In the genomic region with DNA sequence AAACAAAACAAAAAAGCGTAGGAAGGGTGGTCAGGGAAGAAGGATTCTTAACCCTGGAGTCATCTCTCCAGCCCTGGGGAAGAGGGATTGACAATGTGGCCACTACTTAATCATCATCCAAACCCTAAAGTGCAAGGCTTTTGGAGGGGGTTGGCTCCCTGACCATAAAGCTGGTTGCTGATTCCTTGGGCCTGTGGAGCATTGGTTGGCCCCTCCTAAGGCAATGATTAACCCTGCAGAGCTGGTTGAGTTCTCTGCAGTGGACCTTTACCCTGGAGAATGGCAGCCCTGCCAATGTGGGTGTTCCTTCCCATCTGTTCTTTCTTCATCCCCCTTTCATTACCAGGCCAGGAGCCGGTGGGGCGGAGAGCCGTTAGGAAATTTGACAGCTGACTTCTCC, we compare ENCODE assay signal across 13 mouse cellular contexts.
A peak's percentile ranks its signal among the peaks of the same experiment; 100 is the strongest.
DNase-seq lines count a peak whose midpoint lies in the region; ATAC-seq lines count a peak whose summit lies in the region.
"Had no signal": no experiment of that assay in that cellular context is flagged by ENCODE, and none has a peak within 500 bp of the region (broad histone marks: within the 10 kb centered on the region; RNA-seq: fewer than 3 reads in every experiment).

No protein-coding gene starts in this region.

- peak overlapping the region; percentile 19; the same call in 1 of the 2 replicates for H3K27ac ChIP-seq in forebrain, embryonic 12.5 days
- H3K27ac ChIP-seq in forebrain, embryonic 11.5 days (ENCODE audit: low read depth, low read length): no peak overlapping the region
- H3K27ac ChIP-seq in forebrain, embryonic 15.5 days (replicated peaks): no peak overlapping the region
- peak overlapping the region; percentile 81 for H3K27ac ChIP-seq in kidney, embryonic 15.5 days
- H3K27ac ChIP-seq in liver, embryonic 16.5 days (ENCODE audit: low read length): peak overlapping the region; percentile 76
- H3K27ac ChIP-seq: limb, embryonic 15.5 days; neural tube, embryonic 12.5 days had no signal

- WGBS in forebrain, embryonic 12.5 days: 71% methylated on average over 4 of the region's 4 CpGs
- 80% methylated on average over 4 of the region's 4 CpGs for WGBS in forebrain, embryonic 11.5 days
- WGBS in forebrain, embryonic 15.5 days: 52% methylated on average over 4 of the region's 4 CpGs
- 53% methylated on average over 4 of the region's 4 CpGs for WGBS in kidney, embryonic 15.5 days
- 74% methylated on average over 4 of the region's 4 CpGs for WGBS in liver, embryonic 16.5 days (ENCODE audit: insufficient replicate concordance)

- H3K9ac ChIP-seq in forebrain, embryonic 12.5 days: no peak overlapping the region
- no peak overlapping the region for H3K9ac ChIP-seq in forebrain, embryonic 11.5 days (ENCODE audit: low read length)
- H3K9ac ChIP-seq in forebrain, embryonic 15.5 days (replicated peaks): no peak overlapping the region
- H3K9ac ChIP-seq in kidney, embryonic 15.5 days: no peak overlapping the region
- H3K9ac ChIP-seq in liver, embryonic 16.5 days (ENCODE audit: low read depth, low read length): no peak overlapping the region; the same call in 1 of the 2 replicates
- H3K9ac ChIP-seq: limb, embryonic 15.5 days; neural tube, embryonic 12.5 days had no signal

- no peaks in the 10 kb centered on the region for H3K9me3 ChIP-seq in forebrain, embryonic 12.5 days
- H3K9me3 ChIP-seq in forebrain, embryonic 11.5 days (ENCODE audit: control insufficient read depth, low read length): no peaks in the 10 kb centered on the region
- no peaks in the 10 kb centered on the region for H3K9me3 ChIP-seq in forebrain, embryonic 15.5 days
- H3K9me3 ChIP-seq in kidney, embryonic 15.5 days (replicated peaks): no peaks in the 10 kb centered on the region
- H3K9me3 ChIP-seq in liver, embryonic 16.5 days (replicated peaks; ENCODE audit: control insufficient read depth, low read length): no peaks in the 10 kb centered on the region
- H3K9me3 ChIP-seq: G1E; limb, embryonic 15.5 days; neural tube, embryonic 12.5 days had no signal

- no peaks in the 10 kb centered on the region for H3K36me3 ChIP-seq in forebrain, embryonic 12.5 days (replicated peaks)
- no peaks in the 10 kb centered on the region for H3K36me3 ChIP-seq in forebrain, embryonic 11.5 days (ENCODE audit: control insufficient read depth, insufficient read depth, low read length)
- no peaks in the 10 kb centered on the region for H3K36me3 ChIP-seq in forebrain, embryonic 15.5 days
- H3K36me3 ChIP-seq in kidney, embryonic 15.5 days: no peaks in the 10 kb centered on the region
- H3K36me3 ChIP-seq in liver, embryonic 16.5 days (ENCODE audit: control insufficient read depth, insufficient read depth): no peaks in the 10 kb centered on the region
- H3K36me3 ChIP-seq: limb, embryonic 15.5 days; neural tube, embryonic 12.5 days had no signal

- peaks cover 24% of the 10 kb centered on the region for H3K4me1 ChIP-seq in forebrain, embryonic 12.5 days
- peaks cover 8% of the 10 kb centered on the region for H3K4me1 ChIP-seq in forebrain, embryonic 11.5 days (replicated peaks; ENCODE audit: control insufficient read depth, insufficient read depth, low read length)
- peaks cover 20% of the 10 kb centered on the region for H3K4me1 ChIP-seq in forebrain, embryonic 15.5 days
- peaks cover 50% of the 10 kb centered on the region for H3K4me1 ChIP-seq in kidney, embryonic 15.5 days
- peaks cover 51% of the 10 kb centered on the region for H3K4me1 ChIP-seq in liver, embryonic 16.5 days (ENCODE audit: control insufficient read depth, low read depth, low read length)

- DNase-seq in forebrain, embryonic 11.5 days (ENCODE audit: low spot score): no peak
- DNase-seq in neural tube, embryonic 10.5 days (ENCODE audit: extremely low spot score, low spot score): no peak
- no peak for DNase-seq in Muller cell, postnatal 12 days (ENCODE audit: inconsistent ontology term)
- DNase-seq in layer of hippocampus, postnatal 10 days (ENCODE audit: low spot score in 2 of 2): no peak
- DNase-seq: heart, postnatal 14 days; right cerebral cortex, postnatal 14 days had no signal

- no peak overlapping the region for H3K4me3 ChIP-seq in forebrain, embryonic 12.5 days (replicated peaks)
- no peak overlapping the region for H3K4me3 ChIP-seq in forebrain, embryonic 11.5 days (ENCODE audit: low read depth, low read length)
- H3K4me3 ChIP-seq in forebrain, embryonic 15.5 days: no peak overlapping the region
- H3K4me3 ChIP-seq in kidney, embryonic 15.5 days (replicated peaks): no peak overlapping the region
- H3K4me3 ChIP-seq in liver, embryonic 16.5 days (ENCODE audit: low read depth, low read length): no peak overlapping the region
- H3K4me3 ChIP-seq: limb, embryonic 15.5 days; neural tube, embryonic 12.5 days had no signal

- H3K27me3 ChIP-seq in forebrain, embryonic 12.5 days: no peaks in the 10 kb centered on the region
- no peaks in the 10 kb centered on the region for H3K27me3 ChIP-seq in forebrain, embryonic 11.5 days (ENCODE audit: control insufficient read depth, insufficient read depth, low read length)
- no peaks in the 10 kb centered on the region for H3K27me3 ChIP-seq in forebrain, embryonic 15.5 days
- no peaks in the 10 kb centered on the region for H3K27me3 ChIP-seq in kidney, embryonic 15.5 days
- H3K27me3 ChIP-seq in liver, embryonic 16.5 days (ENCODE audit: control insufficient read depth, insufficient read depth, low read depth, low read length): no peaks in the 10 kb centered on the region
- H3K27me3 ChIP-seq: limb, embryonic 15.5 days; neural tube, embryonic 12.5 days had no signal

- no peak overlapping the region for H3K4me2 ChIP-seq in forebrain, embryonic 12.5 days
- no peak overlapping the region for H3K4me2 ChIP-seq in forebrain, embryonic 11.5 days (ENCODE audit: low read depth, low read length, severe bottlenecking)
- no peak overlapping the region for H3K4me2 ChIP-seq in forebrain, embryonic 15.5 days (replicated peaks)
- H3K4me2 ChIP-seq in kidney, embryonic 15.5 days: no peak overlapping the region
- peak overlapping the region; percentile 1; the same call in 1 of the 2 replicates for H3K4me2 ChIP-seq in liver, embryonic 16.5 days (ENCODE audit: low read depth, low read length)
- H3K4me2 ChIP-seq: limb, embryonic 15.5 days; neural tube, embryonic 12.5 days had no signal

- ATAC-seq in forebrain, embryonic 12.5 days (ENCODE audit: low FRiP score): no peak
- no peak for ATAC-seq in forebrain, embryonic 11.5 days (replicated peaks; ENCODE audit: low FRiP score)
- 0 out of 2 replicates have a peak, but pooled peaks have one; percentile 12 for ATAC-seq in forebrain, embryonic 15.5 days (replicated peaks)
- ATAC-seq in kidney, embryonic 15.5 days (replicated peaks; ENCODE audit: low FRiP score): peak; percentile 73
- ATAC-seq in liver, embryonic 16.5 days (ENCODE audit: low read depth): peak; percentile 54

Comparison
In these comparisons a context has a peak if more than half of its experiments do, and no peak if none do; other contexts are left out.
1. ATAC-seq: peak in forebrain, embryonic 15.5 days (single experiment), kidney, embryonic 15.5 days (single experiment) and liver, embryonic 16.5 days (single experiment); none in forebrain, embryonic 12.5 days (single experiment) and forebrain, embryonic 11.5 days (single experiment).
2. H3K27ac ChIP-seq: peak in forebrain, embryonic 12.5 days (single experiment), kidney, embryonic 15.5 days (single experiment) and liver, embryonic 16.5 days (single experiment); none in forebrain, embryonic 11.5 days (single experiment) and forebrain, embryonic 15.5 days (single experiment).